Mouse (Mus musculus) embryo, embryonic 10 days (tissue): ENCODE measurements around the gene Fam221a.
A peak's percentile ranks its signal among the peaks of the same experiment; 100 is the strongest.

Experiments used
- DNase-seq: peaks from one replicate; pipeline ENCODE4 v3.0.0-alpha.2; 2015; ENCODE audit warnings: low spot score

Gene Fam221a

GRCm38 (mm10) chr6:49367159-49368054 is at the start of gene Fam221a:
Fam221a (plus strand) TSS chr6:49367739.
- peak; percentile 95 for DNase-seq

GRCm38 (mm10) chr6:49318966-49319594 is 48.5 kb upstream of the Fam221a start, which contains the start of gene Ccdc126:
Ccdc126 (plus strand) TSS chr6:49319274.
- peak; percentile 100 for DNase-seq

DNA sequence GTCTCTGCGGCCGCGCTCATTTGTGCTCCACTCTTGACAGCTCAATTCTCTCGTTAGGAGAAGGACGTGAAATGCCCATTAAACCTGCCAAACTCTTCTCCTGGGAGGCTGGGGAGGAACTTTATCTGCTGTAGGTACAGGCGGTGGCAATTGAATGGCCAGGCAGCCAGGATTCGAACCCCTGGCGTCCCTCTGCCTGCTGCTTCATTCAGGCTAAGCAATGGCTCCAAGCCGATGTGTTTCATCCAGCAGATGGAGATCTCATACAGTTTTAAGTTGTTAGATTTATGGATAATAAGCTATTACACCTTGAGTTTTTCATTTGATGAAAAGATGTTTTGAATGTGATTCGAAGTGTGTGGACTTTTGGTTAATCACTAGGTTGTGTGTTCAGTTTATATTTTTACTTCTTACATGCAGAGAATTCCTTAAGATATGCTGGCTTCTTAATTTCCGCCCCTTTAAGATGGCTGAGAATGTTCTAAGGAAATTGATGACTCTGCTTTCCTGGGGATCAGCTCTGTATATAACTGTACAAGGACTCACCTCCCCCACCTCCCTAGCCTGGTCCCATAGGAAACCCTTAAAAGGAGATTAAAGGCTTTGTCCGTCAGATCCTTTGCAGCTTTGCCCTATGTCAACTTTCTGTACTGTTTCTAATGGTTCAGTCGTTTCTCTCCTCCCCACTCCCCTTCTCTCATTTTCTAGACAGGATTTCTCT is 47.8 kb upstream of the Fam221a start:
- peak; percentile 16 for DNase-seq

DNA sequence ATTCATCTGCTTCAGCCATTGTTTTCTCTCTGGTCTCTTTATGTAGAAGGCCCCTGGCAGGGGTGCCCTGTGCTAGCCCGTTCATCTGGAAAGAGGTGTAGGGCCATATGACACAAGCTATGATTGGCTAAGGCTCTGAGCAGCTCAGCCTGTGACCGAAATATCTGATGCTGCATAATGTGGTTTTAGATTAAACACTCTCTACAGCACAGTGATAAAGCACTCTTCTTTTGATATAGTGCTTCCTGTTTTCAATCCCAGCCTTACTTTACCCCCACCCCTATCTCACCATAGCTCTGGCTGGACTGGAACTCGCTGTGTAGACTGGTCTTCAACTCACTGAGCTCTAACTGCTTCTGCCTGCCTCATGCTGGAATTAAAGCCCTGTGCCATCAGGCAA is 46.2 kb upstream of the Fam221a start:
- no peak for DNase-seq

DNA sequence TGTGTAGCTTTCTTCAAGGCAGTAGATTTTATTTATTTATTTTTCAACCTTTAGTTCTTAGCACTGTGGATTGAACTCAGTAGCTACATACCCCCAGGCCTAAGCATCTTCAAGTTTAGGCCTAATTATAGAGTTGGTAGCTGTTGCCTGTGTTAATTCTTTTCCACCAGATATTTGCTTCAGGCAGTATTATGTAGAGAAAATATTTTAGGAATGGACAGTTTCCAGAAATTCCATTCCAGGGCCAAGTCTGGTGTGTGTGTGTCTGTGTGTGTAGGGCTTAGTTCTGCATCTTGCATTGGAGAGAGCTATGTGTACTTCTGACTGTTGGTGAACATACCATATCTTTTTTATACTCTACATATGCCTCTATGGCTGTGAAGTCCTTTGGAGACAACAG is 45.5 kb upstream of the Fam221a start:
- DNase-seq = no peak

DNA sequence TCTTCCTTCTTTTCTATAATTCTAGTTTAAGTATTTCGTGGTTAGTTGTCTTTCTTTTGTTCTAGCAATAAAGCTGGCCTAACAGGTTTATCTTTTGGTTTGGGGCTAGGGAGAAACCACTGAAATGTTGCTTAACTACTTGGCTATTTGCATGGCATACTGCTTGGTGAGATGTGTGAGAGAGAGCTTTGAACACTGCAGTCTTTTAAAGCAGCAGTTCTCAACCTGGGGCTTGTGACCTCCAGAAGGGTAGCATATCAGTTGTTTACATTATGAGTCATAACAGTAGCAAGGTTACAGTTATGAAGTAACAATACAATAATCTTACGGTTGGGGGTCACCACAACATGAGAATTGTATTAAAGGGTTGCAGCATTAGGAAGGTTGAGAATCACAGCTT is 44.6 kb upstream of the Fam221a start:
- DNase-seq = no peak

- DNase-seq = no peak
Measured at GRCm38 (mm10) chr6:49324528-49324927, 43.0 kb upstream of the Fam221a start.

- no peak for DNase-seq
Measured at GRCm38 (mm10) chr6:49325294-49325693, 42.2 kb upstream of the Fam221a start.

- no peak for DNase-seq
Measured at GRCm38 (mm10) chr6:49326846-49327245, 40.7 kb upstream of the Fam221a start.

- DNase-seq = no peak
Measured at GRCm38 (mm10) chr6:49331369-49332059, 36.0 kb upstream of the Fam221a start.

- no peak for DNase-seq
Measured at GRCm38 (mm10) chr6:49332060-49332370, 35.5 kb upstream of the Fam221a start.

DNA sequence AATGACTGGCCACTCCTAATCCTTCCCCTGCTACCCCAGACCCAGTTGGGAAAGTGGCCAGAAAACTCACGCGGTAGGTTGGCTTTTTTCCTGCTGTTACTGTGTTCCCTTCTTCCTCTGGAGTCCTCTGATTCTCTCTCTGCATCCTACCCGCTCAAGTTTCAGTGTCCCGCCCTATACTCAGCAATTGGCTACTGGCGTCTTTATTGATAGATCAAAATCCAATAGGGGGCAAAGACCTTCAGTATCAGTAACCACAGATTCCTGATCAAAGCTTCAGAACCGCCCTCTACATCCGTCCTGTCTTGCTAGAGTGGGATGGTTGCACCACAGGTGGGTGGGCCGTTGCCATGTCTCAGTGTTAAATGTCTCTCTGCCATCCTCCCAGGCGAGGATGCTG is 29.0 kb upstream of the Fam221a start:
- DNase-seq = peak; percentile 63

GRCm38 (mm10) chr6:49339145-49339544 is 28.4 kb upstream of the Fam221a start:
- no peak for DNase-seq

DNA sequence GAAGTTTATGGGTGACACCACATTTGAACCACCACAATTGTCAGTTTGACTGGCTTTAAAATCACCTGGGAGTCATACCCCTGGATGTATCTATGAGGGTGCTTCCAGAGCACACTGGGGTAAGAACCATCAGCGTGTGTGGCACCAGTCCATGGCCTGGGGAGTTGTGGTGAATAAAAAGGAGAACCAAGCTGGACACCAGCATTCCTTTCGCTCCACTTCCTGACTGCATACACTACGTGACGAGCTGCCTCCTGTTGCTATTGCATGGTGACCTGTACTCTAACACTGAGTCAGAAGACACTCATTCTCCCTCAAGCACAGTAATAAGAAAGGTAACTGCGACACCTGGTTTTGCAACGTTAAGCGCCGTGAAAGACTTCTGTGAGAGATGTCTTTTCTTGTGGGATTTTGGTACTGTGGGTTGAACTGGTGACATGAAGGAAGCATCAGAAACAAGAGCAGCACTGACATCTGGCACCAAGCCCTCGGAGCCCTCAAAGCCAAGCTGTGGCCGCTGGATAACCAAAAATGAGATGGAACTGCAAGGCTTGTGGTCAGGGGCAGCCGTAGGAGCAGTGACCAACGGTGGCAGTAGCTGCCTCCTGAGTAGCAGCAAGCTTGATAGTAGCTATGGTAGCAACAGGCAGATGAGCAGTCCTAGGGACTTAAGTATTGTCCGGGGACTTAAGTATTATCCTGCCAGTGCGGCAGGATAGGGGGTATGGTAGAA is 23.6 kb upstream of the Fam221a start:
- no peak for DNase-seq

- no peak for DNase-seq
Measured at GRCm38 (mm10) chr6:49349826-49350225, 17.7 kb upstream of the Fam221a start.

DNA sequence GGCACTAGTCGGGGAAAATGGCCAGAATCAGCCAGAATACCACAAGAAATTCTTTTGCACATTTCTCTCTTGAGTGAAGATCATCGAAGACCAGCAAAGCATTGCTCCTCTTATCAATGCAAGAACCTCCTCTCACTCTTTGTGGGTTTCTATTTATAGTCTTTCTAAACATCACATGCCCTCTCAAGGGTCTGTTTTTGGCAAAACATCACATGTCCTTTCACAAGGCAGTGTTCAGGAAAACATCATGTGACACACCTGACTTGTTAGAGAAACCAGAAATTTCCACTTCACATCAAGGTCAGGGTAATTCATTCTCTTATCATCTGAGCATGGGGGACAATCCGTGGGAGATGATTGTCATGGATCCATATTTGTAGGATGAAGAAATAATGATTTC is 12.9 kb upstream of the Fam221a start:
- DNase-seq = no peak

- DNase-seq = no peak
Measured at GRCm38 (mm10) chr6:49355171-49355570, 12.4 kb upstream of the Fam221a start.

DNA sequence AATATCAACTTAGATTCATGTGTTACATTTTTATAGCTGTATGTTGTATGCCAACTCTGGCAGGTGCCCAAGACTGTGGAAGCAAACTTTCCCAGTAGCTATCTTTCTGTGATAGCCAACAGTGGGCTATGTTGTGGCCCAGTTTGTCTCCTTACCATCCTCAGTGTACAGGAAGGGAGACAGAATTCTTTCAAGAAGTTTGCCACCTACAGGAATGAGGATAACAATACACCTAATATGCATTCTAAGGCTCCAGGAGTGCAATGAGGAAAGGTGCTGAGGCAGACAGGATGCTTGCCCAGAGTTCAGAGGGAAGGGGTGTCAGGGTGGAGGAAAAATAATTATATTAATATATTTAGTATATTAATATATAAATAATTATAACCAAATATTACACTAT is 7.1 kb upstream of the Fam221a start:
- no peak for DNase-seq

DNA sequence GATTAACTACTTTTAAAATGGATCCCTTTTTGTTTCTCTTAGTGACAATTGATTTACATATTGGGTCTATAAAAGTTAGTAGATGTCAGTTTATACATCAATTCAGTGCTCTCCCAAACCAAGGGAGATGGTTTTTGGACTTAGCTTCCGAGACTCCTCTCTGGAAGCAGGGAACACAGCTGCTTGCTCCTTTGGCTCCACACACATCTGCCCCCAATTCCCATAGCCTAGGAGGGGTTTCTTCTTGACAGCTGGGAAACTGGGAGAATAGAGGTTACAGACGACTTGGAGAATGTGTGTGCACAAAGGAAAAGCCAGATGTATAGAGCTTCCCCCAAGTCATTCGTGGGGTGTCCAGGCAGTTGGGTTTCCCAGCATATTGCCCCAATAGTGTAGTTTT is 673 bp downstream of the Fam221a start:
- peak; percentile 11 for DNase-seq

GRCm38 (mm10) chr6:49372705-49373104 is 5.2 kb downstream of the Fam221a start:
- no peak for DNase-seq

GRCm38 (mm10) chr6:49373943-49374342 is 6.4 kb downstream of the Fam221a start:
- no peak for DNase-seq

GRCm38 (mm10) chr6:49378328-49378727 is 10.8 kb downstream of the Fam221a start:
- no peak for DNase-seq
